Mouse (Mus musculus): Measurements from ENCODE around the gene Zcchc14.
"Not testable (repeated sequence)": the region's sequence is repeated elsewhere in the genome, so short reads cannot be mapped to it uniquely, and the experiment has no call there.

Gene Zcchc14

DNA sequence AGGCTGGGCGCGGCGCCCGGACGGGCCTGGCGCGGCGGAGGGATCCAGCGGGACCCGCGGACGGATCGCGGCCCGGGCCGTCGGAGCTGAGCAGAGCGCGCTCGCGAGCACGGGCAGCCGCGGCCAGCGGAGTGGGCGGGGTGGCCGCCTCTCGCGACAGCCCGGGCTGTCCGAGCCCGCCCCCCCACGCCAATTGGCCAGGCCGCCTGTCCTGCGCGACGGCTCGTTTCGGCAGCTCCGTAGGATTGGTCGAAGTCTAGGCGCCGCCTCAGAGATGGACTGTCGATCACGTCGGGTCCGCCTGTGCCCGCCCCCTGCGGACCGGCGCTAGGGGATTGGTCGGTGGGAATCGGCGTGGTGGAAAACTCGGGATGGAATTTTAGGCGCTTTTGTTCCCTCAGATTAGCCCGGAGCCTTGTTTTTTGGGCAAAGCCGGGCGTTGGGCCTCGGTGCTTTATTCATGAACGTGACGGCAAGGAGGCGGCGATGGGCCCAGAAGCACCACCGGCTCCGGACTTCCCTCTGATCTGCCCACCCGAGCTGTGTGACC lies at the start of gene Zcchc14:
Zcchc14 (minus strand) TSS at position 128 of the 550 bp plus-strand sequence.
- DNase-seq (ENCODE audit: extremely low read depth, low read depth) = no peak

DNA sequence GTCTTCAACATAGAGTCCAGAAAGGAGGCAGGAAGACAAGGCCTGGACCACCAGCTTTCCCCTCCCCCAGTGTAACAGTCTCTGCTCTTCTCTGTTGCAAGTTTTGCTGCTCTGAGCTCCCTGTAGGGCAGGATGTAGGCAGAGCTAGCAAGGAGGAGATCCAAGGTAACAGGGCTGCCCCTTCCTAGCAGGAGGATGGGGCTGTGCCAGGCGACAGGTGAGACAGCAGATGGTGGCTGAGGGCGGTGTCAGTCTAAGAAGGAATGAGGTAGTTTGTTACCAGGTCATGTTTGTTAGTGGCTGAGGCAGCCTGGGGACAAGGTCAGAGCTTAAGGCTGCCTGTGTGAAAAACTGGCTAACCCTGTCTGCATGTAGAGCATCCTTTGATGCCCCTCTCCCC lies 47.2 kb upstream of the Zcchc14 start:
- DNase-seq (ENCODE audit: extremely low read depth, low read depth) = no peak

DNA sequence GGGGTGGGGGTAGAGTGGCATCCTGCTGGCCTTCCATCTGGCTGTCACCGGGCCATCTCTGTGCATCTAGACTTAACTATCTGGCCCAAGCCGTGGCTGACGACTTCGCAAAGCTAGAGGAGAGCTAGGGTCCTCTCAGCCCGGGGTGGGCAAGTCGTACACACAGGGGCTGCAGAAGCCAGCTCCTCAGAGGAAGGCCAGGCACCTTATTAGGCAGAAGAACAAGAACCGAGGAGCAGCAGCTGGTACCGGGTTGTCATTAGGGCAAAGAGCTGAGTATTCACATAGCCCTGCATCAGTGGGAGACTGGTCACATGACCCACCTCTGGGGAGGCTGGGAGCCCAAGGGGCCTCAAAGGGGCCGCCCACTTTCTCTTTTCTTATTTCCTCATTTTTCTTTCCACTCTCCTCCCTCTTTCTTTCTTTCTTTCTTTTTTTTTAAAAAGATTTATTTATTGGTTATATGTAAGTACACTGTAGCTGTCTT lies 46.0 kb upstream of the Zcchc14 start:
- DNase-seq (ENCODE audit: extremely low read depth, low read depth) = no peak

DNA sequence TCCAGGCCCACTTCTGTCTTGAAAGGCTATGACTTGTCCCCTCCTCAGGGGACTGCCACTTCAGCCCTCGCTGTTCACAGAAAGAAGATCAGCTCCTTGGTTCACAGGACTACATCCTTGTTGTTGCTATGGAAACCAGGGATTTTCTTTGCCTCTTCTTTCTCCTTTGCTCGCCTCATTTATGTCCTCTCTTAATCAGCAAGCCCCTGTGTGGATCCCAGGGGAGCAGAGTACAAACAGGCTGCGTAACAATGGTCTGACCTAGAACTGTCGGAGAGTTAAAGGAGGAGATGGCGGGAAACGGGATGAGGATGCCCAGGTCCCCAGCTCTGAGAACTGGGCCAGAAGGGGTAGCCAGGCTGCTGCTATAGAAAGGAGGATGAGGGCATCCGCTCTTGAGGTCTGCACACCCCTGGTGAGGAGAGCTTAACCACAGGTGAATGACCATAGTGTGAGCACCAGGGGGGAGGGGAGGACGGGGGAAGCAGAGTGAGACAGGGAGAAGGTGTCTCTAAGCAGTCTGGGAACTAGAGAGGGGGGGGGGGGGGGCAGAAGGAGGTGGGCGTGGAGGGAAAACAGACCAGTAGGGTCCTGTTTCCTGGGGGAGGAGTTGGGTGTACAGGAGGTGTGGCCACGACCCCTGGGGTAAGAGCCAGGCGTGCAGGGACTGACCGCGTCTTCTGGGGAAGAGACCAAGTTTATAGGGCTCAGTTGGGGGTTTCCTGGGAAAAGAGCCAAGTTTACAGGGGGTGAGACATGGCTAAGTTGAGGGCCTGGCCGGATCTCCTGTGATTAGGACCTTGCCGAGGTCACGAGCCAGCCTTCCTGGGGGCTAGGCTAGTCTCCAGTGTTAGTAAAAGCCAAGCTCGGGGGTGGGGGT lies 45.3 kb upstream of the Zcchc14 start:
- no peak for DNase-seq (ENCODE audit: extremely low read depth, low read depth)

DNA sequence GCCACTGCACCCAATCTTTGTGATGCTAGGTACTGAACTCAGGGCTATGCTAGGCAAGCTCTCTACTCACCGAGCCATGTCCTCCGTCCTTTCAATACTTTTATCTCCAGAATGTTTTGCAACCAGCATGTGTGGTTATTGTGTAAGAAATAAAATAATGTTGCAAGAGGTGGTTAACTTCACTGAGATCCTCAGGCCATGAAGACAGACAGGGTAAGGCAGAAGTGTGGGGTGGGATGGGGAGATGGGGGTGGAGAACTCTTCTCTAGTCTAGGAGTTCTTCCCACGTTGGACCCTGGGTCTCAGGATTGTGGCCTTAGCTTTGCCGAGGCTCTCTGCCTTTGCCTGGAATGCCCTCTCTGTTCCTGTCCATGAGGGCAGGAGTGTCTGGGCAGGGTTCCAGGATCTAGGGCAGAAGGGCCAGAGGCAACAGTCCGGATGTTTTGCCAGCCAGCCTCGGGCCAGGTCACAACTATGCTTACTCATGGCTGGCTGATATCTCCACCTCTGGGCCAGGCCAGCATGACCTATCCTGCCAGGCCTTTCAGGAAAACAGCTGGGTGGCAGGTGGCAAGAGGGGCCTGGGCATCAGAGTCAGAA lies 43.0 kb upstream of the Zcchc14 start:
- no peak for DNase-seq (ENCODE audit: extremely low read depth, low read depth)

DNA sequence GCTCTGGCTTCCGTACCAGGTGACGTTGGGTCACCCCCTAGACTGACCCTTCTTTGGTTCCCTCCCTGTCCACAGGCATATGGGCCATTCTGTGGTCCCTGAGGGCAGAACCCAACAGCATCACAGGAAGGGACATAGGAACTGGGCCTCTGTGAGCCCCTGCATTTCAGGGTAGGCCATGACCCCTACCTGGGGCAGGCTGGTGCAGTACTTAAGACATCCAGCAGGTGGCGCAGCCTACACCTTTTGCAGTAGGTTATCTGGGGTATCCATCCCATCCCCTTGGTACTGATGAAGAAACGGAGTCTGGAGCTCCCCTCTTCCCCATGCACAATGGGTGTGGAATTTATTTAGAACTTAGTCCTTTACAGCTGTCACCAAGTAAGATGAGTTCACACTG lies 41.8 kb upstream of the Zcchc14 start:
- no peak for DNase-seq (ENCODE audit: extremely low read depth, low read depth)

DNA sequence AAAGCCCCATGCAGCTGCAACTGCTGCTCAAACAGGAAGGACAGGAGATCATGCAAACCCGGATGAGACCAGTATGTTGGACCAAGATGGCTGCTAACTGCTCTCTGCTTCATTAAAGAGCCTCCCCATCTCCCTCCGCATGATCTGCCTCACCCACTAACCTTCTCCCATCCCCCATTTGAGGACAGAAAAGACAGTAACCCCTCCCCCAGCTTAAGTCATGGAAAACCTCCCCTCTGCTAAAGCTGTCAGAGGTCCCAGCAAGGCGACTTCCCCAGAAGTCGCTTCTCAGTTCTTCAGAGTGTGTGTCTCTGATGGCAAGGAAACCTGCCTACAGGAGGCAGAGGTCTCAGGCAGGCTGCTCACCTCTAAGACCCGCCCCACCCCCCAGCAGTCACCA lies 35.8 kb upstream of the Zcchc14 start:
- DNase-seq (ENCODE audit: extremely low read depth, low read depth) = no peak

DNA sequence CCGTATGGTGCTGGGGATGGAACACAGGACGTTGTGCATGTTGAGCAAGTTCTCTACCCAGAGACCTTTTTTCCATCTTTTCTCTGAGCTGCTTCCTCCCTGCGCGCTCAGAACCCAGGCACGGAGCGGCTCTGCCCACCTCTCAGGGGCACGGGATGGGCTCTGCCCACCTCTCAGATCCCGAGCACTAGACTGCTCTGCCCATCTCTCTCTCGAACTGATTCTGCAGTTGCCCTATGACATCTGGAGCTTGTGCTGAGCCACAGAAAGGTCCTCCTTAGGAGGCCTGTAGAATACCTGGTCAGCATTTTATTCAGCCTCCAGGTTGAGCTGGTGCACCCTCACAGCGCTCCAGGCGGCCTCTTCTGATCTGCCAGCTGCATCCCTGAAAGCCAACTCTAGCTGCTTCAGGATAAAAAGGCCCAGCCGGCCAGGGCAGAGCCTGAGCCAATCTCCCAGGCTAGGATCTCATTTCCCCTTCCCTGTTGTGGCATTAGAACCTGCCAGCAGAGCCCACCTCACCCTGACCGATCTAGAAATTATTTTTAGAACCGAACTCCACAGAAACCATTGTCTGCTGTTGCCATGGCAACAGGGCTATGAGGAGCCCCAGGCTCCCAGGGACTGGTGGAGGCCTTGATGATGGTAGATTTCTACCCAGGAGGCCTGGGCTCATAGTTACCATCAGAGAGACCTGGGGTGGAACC lies 34.9 kb upstream of the Zcchc14 start:
- no peak for DNase-seq (ENCODE audit: extremely low read depth, low read depth)

DNA sequence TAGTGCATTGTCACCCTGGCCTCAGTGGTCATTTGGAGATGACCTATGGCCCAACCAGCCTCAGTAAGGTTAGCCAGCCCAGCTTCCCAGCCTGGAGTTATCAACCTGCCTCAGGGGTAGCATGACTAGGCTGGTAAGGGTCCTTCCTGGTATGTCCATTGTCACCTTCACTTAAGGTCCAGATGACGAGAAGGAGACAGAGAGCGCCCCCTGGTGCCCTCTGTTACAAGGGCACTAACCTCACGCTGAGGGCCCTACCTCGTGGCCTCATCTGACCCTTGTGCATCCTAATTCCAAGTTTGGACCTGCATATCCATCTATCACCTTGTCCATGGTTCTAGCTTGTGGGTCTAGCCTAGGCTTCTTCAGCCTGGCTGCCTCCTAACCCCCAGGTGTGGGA lies 32.7 kb upstream of the Zcchc14 start:
- no peak for DNase-seq (ENCODE audit: extremely low read depth, low read depth)

DNA sequence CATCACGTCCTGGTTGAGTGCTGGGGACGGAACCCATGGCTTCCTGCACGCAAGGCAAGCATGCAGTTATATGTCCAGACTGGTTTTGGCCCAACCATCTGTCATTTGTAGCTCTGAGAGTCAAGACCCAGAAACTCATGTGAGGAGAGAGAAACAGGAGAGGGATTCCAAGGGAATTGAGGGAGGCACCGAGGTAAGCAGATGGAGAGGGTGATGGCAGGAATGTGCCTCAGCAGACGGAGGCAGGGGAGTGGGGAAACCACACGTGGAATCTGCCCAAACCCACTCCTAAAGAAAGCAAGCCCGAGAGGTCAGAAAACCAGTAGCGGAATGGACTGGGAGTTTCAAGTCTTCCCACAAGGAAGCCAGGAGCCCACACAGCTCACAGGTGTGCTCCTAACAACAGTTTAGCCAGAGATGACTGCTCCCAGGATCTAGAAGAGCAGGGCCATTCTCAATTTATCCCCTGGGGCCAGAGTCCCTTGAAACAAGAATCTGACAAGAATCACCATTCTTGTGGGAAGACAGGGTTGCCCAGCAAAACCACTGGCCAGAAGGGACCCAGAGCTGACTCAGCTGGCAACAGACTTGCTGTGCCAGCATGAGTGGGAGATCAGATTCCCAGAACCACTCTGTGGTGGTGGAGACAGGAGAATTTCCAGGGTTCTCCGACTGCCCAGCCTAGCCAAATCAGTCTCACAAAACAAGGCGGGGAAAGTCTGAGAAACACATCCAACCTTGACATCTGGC lies 30.6 kb upstream of the Zcchc14 start:
- DNase-seq (ENCODE audit: extremely low read depth, low read depth) = no peak

DNA sequence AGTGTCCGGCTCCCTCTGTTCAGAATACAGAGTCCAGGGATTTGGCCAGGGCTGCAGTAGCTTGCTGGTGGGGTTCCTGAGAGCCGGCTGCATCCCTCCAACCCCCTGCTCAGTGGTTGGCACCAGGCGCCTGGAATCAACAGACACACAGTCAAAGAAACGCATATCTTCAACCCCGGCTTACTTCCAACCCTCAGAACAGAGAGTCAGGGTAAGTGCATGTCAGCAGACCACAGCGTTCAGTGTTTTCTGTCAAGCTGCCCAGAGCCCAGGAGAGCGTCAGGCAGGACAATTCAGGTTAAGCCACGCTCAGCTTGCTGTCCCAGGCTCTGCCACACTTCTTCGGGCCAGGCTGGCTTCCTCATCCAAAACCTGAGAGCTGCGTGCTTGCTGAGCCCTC lies 28.8 kb upstream of the Zcchc14 start:
- no peak for DNase-seq (ENCODE audit: extremely low read depth, low read depth)

DNA sequence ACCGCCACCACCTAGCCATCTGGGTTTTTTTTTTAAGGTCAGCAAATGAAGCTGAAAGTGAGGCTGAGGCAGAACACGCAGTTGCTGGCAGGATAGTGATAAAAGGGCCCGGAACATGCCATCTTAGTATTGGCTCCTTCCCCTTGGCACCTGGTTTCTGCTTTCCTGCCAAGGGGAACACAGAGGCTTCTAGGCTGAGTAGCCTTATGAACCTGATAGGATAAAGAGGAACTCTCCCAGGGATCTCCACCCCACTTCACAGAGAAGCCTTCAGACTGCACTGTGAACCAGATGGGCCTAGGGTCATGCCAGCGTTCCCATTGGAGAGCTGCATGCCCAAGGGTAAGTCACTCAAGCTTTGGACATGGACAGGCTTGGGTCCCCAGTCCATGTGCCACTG lies 28.2 kb upstream of the Zcchc14 start:
- no peak for DNase-seq (ENCODE audit: extremely low read depth, low read depth)

DNA sequence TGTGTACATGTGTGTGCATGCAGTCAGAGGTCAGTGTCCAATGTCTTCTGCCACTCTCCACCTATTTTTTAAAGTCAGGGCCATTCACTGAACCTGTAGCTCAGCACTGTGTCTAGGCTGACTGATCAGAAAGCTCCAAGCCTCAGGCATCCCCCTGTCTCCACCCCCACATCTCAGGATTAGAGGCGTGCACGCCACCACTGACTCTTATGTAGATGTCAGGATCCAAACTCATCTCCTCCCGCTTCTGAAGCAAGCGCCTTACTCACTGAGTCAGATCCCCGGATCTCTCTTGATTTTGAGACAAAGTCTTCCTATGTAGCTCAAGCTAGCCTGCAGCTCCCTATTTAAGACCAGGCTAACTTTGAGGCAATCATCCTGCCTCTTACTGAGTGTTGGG lies 26.0 kb upstream of the Zcchc14 start:
- DNase-seq (ENCODE audit: extremely low read depth, low read depth) = no peak

DNA sequence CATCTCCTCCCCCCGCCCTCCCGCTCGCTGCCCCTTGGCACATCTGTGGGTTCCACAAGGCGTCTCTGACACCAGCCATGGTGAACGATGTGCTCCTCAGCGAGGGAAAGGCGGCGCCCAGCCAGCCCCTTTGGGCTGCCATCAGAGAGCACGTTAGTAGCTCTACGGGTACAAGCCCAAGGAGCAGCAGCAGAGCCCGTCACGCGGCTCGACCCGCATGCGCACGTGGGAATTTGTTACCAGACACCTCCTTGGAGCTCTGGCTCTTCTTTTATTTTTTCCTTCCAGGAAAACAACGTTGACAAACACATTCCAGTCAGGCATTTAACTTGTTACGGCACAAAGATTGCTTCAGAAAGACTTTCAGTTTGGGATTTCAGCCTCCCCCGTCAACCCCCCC lies 23.0 kb upstream of the Zcchc14 start:
- DNase-seq (ENCODE audit: extremely low read depth, low read depth) = no peak

DNA sequence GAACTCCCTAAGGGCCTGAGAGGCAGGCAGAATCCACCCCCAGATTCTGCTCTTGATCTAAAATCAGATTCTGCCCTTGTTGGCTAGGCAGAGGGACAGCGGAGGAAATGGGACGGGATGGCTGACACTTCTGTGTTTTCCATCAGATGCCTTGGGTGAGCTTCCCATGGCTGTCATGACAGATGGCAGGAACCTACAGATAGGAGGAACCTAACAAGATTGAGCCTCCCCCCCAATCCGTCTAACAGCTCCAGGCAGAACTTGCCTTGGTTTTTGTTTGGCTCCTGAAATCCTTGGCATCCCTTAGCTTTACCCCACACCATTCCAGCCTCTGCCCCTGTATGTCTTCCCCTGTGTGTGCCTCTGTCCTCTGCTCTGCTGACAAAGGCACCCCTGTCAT lies 22.5 kb upstream of the Zcchc14 start:
- DNase-seq (ENCODE audit: extremely low read depth, low read depth) = no peak

DNA sequence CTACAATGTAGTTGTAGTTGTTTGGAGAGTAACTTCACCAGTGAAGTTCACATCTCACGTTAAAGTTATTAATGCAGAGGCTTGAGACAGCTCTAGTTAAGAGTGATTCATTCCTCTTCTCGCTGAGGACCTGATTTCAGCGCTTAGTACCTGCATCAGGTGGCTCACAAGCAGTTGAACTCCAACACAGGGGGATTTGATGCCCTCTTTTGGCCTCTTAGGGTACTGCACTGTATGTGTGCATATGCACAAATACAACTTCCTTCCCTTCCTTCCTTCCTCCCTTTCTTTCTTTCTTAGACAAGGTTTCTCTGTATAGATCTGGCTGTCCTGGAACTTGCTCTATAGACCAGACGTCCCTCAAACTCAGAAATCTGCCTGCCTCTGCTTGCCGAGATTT lies 21.8 kb upstream of the Zcchc14 start:
- DNase-seq (ENCODE audit: extremely low read depth, low read depth) = no peak

DNA sequence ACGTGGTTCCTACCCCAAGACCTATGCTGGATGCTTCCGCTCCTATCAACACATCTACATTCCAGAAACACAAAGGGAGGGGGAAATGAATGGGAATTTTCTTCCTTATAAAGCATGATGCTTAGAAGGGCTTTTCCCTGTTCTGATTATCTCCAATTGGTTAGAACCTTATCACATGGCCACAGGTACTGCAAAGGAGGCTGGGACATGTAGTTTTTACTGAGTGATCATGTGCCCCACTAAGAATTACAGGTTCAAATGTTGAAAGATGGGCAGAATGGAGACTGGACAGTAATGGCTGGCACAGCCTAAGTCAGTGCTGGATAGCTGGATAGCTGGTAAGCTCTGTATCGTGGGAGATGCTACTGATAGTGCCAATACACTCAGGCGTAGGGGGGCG lies 21.2 kb upstream of the Zcchc14 start:
- DNase-seq (ENCODE audit: extremely low read depth, low read depth) = no peak

DNA sequence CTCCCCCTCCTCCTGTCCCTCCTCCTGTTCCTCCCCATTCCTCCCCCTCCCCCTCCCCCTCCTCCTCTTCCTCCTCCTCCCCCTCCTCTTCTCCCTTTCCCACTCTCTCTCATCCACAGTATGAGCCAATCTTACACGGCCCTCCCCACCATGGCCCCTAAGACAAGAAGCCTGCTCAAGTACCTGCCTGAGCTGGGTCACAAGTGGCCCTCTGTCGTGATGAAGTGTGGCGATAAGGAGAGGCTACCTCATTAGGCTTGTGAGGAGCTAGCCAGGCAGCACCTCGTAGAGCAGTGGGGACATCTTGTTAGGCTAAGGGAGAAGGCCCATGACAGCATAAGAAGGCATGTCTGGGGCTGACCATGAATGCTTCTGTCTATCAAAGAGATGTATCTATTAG lies 20.5 kb upstream of the Zcchc14 start:
- DNase-seq (ENCODE audit: extremely low read depth, low read depth) = no peak

DNA sequence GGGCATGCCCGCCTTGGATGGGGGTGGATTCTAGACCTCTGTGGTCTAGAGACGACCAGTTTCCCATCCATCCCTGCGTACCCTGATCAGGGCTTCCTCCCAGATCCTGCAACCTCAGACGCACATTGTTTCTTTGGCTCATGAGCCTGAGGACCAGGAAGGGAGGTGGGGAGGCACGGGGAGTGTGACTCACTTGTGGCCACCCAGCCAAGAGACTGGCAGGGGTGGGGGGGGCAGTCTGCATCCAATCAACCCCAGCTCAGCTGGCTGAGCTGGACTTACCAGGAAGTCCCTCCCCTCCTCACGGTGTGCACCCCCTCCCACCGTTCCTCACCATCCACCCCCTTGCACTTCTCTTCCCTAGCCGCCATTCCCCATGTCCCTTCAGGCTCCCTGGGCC lies 16.5 kb upstream of the Zcchc14 start:
- no peak for DNase-seq (ENCODE audit: extremely low read depth, low read depth)

DNA sequence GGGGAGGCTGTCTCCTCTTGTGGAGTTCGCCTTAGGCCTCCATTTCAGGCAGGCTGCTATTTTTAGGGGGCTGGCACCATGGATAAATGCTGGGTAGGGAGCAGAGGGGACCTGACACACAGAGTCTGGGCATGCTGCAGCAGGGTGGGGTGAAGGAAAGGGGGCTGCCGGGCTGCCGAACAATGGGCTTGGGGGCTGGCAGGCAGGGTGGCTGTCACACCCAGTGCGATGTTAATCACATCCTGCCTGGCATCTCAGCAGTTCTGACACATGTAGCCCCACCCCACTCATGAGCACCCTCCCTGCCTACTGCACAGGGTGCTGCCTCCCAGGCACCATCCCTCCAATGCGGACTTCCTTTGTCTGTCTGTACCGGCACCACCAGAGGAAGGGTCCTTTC lies 15.9 kb upstream of the Zcchc14 start:
- no peak for DNase-seq (ENCODE audit: extremely low read depth, low read depth)

DNA sequence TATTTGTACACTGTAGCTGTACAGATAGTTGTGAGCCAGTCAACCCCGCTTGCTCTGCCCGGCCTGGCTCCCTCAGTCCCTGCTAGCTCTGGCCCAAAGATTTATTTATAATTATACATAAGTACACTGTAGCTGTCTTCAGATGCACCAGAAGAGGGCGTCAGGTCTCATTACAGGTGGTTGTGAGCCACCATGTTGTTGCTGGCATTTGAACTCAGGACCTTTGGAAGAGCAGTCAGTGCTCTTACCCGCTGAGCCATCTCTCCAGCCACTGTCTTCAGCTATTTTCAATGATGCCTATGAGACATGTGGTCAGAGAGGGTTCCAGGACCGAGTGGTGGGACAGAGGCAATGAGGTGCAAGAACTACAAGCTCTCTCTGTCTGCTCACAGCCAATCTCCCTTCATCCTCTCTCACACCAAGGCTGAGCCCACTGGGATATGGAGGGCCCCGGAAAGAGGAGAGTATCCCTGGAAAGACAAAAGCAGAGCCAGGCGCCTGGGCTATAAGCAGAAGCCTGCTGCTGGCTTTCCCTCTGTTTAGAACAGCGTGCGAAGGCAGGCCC lies 15.3 kb upstream of the Zcchc14 start:
- DNase-seq (ENCODE audit: extremely low read depth, low read depth) = not testable (repeated sequence)

Measured in MEL-GATA-1-ER (cell line).